Mouse (Mus musculus) neutrophil, adult 5-6 weeks (primary cell): ENCODE data around the gene Zfp553. TPM values are rescaled to one million over a fixed set of nuclear protein-coding genes. Genes with fewer than 3 reads are reported as not detected.

Experiments
- ATAC-seq: fragments of 151-379, 151-347 bp; 2 replicates; pipeline ENCODE4 v1.8.0; 2017; ENCODE audit warnings: mild to moderate bottlenecking, moderate TSS enrichment; ENCODE audit not compliant: insufficient number of reproducible peaks, poor library complexity, low FRiP score, severe bottlenecking; ENCODE audit errors: extremely low read depth
- total RNA-seq: library from RNA; stranded (forward); fragments of 200-1000 nt; gene quantifications from 2 replicates; pipeline ENCODE4 v1.2.3, GENCODE M21; 2017

The Zfp553 gene
- total RNA-seq, 1 experiment from 2014 or later = 17.9 TPM

- no peak for ATAC-seq
Observed at GRCm38 (mm10) chr7:127209851-127210250, 23.0 kb upstream of the Zfp553 start.

GRCm38 (mm10) chr7:127210266-127210665 lies 22.6 kb upstream of the Zfp553 start:
- ATAC-seq = no peak

- no peak for ATAC-seq
Observed at GRCm38 (mm10) chr7:127211014-127211745, 21.7 kb upstream of the Zfp553 start.

GRCm38 (mm10) chr7:127212432-127213250 lies 20.2 kb upstream of the Zfp553 start:
- no peak for ATAC-seq

GRCm38 (mm10) chr7:127213485-127213884 lies 19.4 kb upstream of the Zfp553 start:
- ATAC-seq = no peak

- no peak for ATAC-seq
Observed at GRCm38 (mm10) chr7:127213930-127214329, 18.9 kb upstream of the Zfp553 start.

GRCm38 (mm10) chr7:127214521-127214920 lies 18.3 kb upstream of the Zfp553 start:
- no peak for ATAC-seq

- peak; percentile 59 for ATAC-seq
Observed at GRCm38 (mm10) chr7:127214981-127215871, 17.6 kb upstream of the Zfp553 start.

GRCm38 (mm10) chr7:127216307-127216706 lies 16.6 kb upstream of the Zfp553 start:
- ATAC-seq = no peak

- no peak for ATAC-seq
Observed at GRCm38 (mm10) chr7:127217475-127217874, 15.4 kb upstream of the Zfp553 start.

- ATAC-seq = peak; percentile 73
Observed at GRCm38 (mm10) chr7:127217901-127218642, 14.8 kb upstream of the Zfp553 start.

- ATAC-seq = no peak
Observed at GRCm38 (mm10) chr7:127218670-127219069, 14.2 kb upstream of the Zfp553 start.

- ATAC-seq = no peak
Observed at GRCm38 (mm10) chr7:127220440-127220839, 12.4 kb upstream of the Zfp553 start.

GRCm38 (mm10) chr7:127223106-127223505 lies 9.8 kb upstream of the Zfp553 start:
- ATAC-seq = no peak

GRCm38 (mm10) chr7:127223515-127224478 lies 9.1 kb upstream of the Zfp553 start:
- no peak for ATAC-seq

GRCm38 (mm10) chr7:127224616-127225015 lies 8.2 kb upstream of the Zfp553 start:
- ATAC-seq = no peak

- ATAC-seq = no peak
Observed at GRCm38 (mm10) chr7:127225147-127225995, 7.5 kb upstream of the Zfp553 start.
